Mouse (Mus musculus) Muller cell, postnatal 12 days (primary cell): ENCODE measurements at regions not wholly inside any gene's neighbourhood (a gene's known extent, or its start where the extent isn't known, plus 50 kb on each side); places are given as distances from the start of the nearest gene placed in this dataset.

ENCODE experiments used
- DNase-seq: peaks from one replicate; pipeline ENCODE4 v3.0.0-alpha.2; 2015; ENCODE audit errors: inconsistent ontology term

DNA sequence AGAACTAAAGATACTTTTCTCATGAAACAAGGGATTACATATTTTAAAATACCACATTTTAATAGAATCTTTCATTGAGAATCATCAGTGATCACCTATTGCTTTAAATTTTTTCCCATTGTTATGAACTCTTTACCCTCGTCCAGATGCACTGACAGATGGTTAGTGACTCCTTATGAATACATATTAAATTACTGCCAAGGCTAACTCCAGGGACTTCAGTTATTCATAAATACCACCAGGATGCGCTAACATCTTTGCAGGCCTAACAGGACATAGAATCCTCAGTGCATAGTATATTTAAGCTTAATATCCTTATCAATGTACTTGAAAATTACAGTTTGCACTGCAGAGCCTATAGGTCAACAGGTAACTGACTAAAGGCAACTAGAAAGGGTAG is 1362.5 kb upstream of the Tmeff2 start:
- no peak for DNase-seq

DNA sequence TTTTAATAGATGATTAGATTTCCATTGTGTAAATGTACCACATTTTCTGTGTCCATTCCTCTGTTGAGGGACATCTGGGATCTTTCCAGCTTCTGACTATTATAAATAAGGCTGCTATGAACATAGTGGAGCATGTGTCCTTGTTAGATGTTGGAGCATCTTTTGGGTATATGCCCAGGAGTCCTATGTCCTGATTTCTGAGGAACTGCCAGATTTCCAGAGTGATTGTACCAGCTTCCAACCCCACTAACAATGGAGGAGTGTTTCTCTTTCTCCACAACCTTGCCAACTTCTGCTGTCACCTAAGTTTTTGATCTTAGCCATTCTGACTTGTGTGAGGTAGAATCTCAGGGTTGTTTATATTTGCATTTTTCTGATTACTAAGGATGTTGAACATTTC is 1328.3 kb upstream of the Tmeff2 start:
- peak; percentile 9 for DNase-seq

DNA sequence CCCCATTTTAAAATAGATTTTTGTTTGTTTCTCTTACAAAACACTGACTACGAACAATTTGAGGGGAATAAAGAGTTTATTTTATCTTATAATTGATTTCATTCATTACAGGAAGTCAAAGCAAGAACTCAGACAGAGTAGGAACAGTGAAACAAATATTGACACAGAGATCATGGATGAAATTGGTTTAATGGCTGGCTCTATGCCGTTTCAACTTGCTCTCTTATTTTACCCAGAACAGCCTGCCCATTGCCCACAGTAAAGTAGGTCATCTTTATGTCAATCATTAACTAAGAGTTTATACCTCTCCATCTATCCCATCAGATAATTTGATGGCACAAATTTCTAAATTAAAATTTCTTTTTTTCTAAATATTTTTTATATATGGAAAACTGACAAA is 1327.9 kb upstream of the Tmeff2 start:
- peak; percentile 1 for DNase-seq
